Mouse (Mus musculus) lung, postnatal 0 days (tissue): ENCODE measurements at regions not wholly inside any gene's neighbourhood (a gene's known extent, or its start where the extent isn't known, plus 50 kb on each side); places are given as distances from the start of the nearest gene placed in this dataset.

Experiments
- CTCF ChIP-seq: IDR thresholded peaks from 2 replicates; pipeline ENCODE4 v1.5.1; 2016; ENCODE audit warnings: antibody characterized with exemption, mild to moderate bottlenecking
- EP300 ChIP-seq: IDR thresholded peaks from 2 replicates; pipeline ENCODE4 v1.6.1; 2016; ENCODE audit warnings: antibody characterized with exemption, mild to moderate bottlenecking, control low read depth

DNA sequence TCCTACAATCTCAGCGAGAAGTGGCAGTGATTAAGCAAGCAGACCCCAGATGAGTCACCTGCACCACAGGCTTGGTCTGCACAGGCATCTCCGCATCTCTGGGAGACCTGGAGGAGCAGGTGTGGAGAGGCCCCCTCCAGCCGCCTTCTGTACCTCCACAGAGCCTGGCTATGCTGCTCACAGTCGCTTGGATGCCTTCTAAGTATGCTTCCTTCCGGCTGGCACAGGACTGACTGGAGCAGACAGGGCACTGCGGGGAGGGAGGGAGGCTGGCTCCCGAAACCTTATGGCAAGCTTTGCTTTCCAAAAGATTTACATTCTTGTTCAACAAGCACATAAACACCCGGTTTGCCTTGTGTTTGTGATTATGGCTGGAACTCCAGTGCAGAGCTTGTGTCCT, 107.3 kb downstream of the Irx2 start:
- TF ChIP-seq CTCF (no peak), EP300 (no peak)
